Mouse (Mus musculus) adrenal gland, postnatal 10 days (tissue): ENCODE results near the gene Tmem232. TPM values are rescaled to one million over a fixed set of nuclear protein-coding genes. Genes with fewer than 3 reads are reported as not detected.
"Not testable (repeated sequence)": the region's sequence is repeated elsewhere in the genome, so short reads cannot be mapped to it uniquely, and the experiment has no call there.

Experiments
- DNase-seq: peaks from one replicate; pipeline ENCODE4 v3.0.0; 2021; ENCODE audit warnings: mixed read lengths
- long read RNA-seq, 2 experiments: library from polyadenylated mRNA; stranded (forward); transcript quantifications; one replicate each; pipeline ENCODE4 v2.0.0; 2021
- total RNA-seq, 2 experiments: library from RNA; stranded (reverse); gene quantifications; 2 replicates each; pipeline ENCODE4 v1.2.3; 2021

The Tmem232 gene
- total RNA-seq = under 1 TPM in 1 of 2 experiments, not detected in 1; 0.15 TPM
- long read RNA-seq, experiment 1 = 0 reads
- long read RNA-seq, experiment 2, partial matches to known transcripts = 0 of 1 reads
- long read RNA-seq, experiment 2, other reads (novel, unspliced or antisense) = 1 of 1 reads

DNA sequence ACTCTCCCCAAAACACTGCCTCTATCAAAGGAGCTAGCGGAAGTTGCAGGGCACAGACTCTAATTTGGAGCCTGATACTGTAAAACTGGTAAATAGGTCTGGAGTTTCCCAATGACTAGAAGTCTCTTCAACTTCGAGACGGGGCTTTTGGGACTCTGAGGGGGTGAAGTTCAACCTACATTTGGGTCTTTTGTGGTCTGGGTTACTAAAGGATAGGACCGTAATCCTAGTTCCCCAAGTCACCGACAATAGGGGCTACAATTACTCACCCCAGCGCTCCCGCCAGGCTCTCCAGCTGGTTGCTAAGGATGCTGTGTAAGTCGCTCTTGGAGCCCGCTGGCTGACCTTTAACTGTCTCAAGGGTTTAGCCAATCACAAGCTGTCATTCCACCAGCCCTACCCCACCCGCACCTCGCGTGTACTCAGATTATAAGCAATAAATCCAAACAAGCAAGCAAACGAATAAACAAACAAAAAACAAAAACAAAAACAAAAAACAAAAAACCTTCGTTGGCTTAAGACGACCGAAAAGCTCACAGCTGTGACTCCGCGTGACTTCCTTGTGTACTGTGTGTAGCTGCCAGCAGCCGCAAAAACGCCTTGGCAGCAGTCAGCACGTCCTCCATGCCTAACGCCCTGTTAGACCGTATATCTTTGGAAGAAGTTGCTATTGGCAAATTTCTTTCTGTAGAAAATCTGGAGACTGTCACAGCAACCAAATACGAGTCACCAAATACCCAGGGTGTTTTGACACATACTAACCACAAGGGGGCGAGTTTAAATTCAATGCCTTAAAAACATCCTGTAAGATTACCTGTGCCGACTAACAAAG is at the start of gene Tmem232:
Gene Tmem232 (minus strand): TSS at position 342 of the 832 bp plus-strand sequence.
- DNase-seq = peak; percentile 28

- no peak for DNase-seq
Observed at GRCm38 (mm10) chr17:65586892-65587291, 46.3 kb upstream of the Tmem232 start.

DNA sequence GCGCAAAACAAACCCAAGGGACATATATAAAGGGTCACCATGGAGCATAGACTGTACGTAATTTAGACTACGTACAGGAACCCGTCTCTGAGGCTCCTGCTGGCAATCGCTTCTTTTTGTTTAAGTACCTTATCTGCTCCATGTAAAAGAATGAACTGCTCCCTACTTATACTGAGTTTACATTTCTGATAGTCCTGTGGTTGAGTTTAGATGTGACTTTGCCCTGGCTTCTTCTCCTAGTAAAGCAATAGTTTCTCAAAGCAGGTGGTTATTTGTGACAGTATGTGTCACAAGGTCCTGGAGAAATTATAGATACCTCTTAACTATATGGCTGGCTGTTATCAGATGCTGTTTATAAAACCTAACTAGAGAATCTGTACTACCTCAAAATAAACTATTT is 40.9 kb upstream of the Tmem232 start:
- DNase-seq = no peak

GRCm38 (mm10) chr17:65579766-65580165 is 39.2 kb upstream of the Tmem232 start:
- DNase-seq = no peak

- DNase-seq = no peak
Observed at GRCm38 (mm10) chr17:65575339-65575738, 34.8 kb upstream of the Tmem232 start.

GRCm38 (mm10) chr17:65574850-65575249 is 34.3 kb upstream of the Tmem232 start:
- DNase-seq = no peak

- peak; percentile 61 for DNase-seq
Observed at GRCm38 (mm10) chr17:65571866-65572265, 31.3 kb upstream of the Tmem232 start.

DNA sequence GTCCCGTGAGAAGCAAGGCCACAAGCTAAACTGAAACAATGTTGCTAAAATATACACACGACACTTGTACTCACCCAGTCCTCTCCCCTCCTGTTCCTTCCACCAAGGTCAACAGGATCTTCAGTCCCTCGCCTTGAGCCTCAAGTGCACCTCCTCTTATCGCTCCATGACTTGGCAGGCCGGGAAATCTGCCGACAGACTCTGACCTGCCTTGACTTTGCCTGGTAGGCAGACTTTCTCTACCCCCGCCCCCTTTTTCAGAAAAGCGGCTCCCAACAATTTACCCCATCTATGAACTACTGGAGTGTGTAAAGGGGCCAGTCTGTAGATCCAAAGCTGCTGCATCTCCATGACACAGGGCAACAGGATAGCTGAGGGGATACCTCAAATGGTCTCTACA is 30.9 kb upstream of the Tmem232 start:
- DNase-seq = no peak

DNA sequence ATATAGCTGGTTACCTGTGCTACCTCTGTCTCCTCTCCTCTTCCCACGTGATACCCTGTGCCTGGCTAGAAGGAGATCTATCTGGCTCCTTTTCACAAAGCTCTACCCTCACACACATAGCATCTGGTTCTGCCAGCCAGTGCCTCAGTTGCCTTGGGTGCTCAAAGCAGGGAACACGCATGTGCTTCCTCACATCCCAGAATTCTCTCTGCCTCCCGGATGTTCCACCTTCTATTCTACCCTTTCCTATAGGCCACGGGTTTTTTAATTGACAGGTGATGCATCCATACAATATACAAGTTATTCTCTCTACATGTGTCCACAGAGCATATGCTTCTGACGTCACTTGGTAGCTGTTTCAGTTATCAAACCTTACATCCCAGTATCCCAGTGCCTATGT is 23.6 kb upstream of the Tmem232 start:
- no peak for DNase-seq

- DNase-seq = no peak
Observed at GRCm38 (mm10) chr17:65563345-65563744, 22.8 kb upstream of the Tmem232 start.

DNA sequence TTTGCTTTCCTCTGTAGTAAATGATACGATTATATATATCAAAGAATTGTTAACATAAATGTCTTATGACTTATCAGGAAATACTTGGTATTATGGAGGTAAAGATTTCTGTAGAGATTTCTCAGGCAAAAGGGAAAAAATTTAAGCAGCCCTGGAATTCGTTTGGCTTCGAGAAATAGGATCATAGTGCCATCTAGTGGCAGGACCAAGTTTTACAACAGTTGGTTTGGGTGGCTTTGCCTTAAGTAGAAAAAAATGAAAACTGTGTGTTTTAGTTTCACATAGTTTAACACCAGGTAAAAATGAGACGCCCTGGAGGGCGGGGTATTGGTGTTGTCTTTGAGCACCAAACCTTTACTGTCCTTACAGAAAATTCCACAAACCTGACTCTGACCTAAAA is 22.2 kb upstream of the Tmem232 start:
- peak; percentile 80 for DNase-seq

DNA sequence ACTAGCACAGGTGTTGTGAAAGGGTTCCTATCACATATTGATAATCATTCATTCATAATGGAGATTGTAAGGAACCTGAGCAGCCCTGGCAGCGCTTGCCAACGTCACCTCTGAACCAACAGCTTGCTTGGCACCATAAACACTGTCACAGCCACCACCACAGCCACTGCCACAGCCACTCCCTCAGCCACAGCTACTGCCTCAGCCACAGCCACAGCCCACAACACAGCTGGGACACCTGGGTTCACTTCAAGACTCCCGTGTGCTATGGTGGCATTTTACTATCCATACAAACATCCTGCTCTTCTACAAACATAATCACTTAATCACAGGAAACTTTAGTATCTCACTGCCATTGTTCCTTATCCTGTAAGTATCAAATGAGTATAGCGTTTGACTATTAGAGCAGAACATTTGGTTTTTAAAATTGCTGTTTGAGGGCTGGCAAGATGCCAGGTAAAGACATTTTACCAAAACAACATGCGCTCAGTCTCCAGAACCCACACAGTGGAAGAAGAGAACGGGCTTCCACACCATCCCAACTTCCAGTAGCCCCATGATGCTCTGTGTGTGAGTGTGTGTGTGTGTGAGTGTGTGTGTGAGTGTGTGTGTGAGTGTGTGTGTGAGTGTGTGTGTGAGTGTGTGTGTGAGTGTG is 20.9 kb upstream of the Tmem232 start:
- no peak for DNase-seq

GRCm38 (mm10) chr17:65559273-65559672 is 18.7 kb upstream of the Tmem232 start:
- peak; percentile 31 for DNase-seq

GRCm38 (mm10) chr17:65558788-65559187 is 18.2 kb upstream of the Tmem232 start:
- no peak for DNase-seq

GRCm38 (mm10) chr17:65558217-65558616 is 17.6 kb upstream of the Tmem232 start:
- DNase-seq = peak; percentile 81

- no peak for DNase-seq
Observed at GRCm38 (mm10) chr17:65557212-65557611, 16.6 kb upstream of the Tmem232 start.

DNA sequence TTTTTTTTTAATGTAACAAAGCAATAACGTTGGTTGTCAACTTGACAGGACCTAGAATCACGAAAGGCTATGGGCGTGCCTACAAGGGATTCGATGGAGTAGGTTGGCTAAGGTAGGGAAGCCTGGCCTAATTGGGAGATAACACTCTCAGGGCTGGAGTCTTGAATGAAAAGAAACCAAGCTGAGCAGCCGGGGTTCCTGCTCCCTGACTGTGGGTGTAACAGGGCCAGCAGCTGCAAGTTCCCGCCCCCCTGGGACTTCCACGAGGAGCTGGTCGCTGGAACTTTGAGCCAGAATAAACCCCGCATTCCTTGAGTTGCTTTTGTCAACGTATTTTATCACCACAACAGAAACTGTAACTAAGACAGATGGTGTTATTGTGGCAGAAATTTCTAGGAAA is 16.2 kb upstream of the Tmem232 start:
- no peak for DNase-seq

DNA sequence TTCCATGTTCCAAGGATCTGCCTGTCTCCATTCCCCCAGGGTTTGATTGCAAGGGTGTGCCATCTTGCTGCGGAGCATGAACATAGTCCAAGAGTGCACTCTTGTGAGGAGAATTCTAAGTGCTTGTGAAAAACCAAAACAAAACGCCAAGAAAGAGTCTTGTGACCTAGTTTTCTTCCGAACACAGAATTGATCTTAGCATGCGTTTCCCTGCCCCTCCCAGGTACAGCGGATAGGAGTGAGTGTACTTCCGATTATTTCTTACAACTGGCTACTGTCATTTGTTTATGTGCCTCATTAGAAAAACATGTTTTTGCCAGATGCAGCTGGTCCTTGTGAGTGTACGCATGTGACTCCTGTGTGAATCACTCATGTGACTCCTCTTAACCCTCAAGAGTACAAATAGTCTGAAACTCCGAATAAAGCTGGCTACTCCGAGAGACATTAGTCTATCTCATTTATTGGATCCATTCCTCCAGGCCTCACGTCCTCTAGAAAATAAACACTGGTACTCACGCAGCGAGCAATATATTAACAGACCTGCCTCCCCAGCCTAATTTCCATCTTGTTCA is 11.9 kb upstream of the Tmem232 start:
- DNase-seq = no peak

GRCm38 (mm10) chr17:65550357-65550756 is 9.8 kb upstream of the Tmem232 start:
- no peak for DNase-seq

DNA sequence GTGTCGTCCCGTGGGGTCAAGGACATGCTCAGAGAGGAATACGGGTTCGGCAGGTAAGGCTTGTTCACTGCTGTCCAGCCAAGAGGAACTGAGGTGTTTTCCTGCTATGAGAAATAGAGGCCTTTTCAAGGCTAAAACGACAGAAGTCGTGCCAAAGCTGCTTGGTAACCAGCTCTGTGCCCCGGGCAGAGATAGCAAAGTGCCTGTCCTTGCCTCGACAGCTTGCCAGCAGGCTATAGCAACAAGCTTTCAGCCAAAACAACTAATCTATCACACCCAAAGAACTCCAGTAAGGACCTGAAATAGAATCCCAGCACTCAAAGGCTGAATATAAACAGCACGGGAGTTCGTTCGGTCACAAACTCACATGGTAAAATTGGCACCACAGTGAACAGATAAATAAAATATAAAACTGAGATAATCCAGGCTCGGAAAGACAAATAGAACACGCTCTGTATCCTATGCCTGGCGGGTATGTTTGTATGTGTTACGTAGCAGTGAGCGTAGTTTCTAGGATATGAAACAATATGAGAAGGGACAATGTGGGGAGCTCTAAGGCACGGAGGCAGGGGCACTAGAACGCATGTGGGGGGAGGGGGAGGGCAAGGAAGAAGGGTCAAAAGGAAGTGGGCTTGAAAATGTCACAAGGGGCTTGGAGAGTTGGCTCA is 8.2 kb upstream of the Tmem232 start:
- DNase-seq = peak; percentile 54

GRCm38 (mm10) chr17:65546221-65546620 is 5.6 kb upstream of the Tmem232 start:
- not testable (repeated sequence) for DNase-seq

DNA sequence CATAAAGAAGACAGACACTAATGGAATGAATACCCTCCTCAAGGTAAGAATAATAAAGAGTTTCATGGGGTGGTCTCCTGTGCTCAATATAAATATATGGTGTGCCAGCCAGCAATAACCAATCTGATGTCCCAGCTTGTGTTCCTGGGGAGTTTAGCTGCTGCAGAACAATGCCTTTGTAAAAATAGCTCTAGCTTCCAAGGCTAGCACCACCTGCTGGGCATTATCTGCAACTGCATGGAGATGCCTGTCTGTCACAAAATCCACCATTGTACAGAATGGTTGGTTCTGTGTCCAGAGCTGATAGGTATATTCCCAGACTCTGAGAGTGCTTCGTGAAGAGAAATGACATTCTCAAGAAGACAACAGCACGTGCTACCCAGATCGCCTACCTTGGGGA is 4.4 kb downstream of the Tmem232 start:
- DNase-seq = peak; percentile 63
